Mouse (Mus musculus): Measurements from ENCODE around the gene Nsun7. TPM values are rescaled to one million over a fixed set of nuclear protein-coding genes. Genes with fewer than 3 reads are reported as not detected.

Gene Nsun7
- total RNA-seq, 2 experiments from 2014 or later: 6.7 to 9.1 TPM

DNA sequence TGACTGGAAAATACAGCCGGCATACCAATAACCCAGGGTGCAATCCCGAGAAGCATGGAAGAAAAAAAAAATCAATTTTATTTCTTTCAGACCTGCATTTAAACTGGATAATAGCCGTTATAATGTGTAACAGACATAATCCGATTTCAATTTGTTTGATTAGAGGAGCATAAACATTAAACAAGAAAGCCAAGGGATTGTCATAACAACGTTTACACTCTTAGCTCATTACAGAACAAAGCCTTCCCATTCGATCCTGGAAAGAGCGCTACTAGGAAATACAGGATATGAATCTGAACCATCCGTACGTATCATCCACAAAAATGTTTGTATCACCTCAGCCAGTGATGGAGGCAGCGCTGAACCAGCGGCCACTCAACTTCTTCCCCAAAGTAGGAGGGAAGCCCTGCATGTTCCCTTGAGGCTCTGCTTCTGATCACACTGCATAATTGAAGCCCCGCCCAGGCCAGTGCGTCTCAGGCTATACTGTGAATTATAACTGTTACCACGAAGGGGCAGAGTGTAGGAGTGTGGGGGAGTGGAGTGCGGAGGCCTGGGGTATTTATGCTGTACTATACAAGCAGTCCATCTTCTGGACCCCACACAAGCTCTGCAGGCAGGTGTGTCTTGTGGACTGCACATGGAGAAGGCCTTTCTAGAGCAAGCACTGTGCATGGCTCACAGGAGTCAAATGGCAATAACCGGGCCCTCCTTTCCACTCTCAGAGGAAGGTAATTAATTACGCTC lies 80.8 kb downstream of the Nsun7 start:
- TF ChIP-seq CTCF (IDR thresholded peaks at IDR 0.05): no peak
- no peak for DNase-seq (ENCODE audit: extremely low spot score in 1 of 2, low spot score in 2 of 2)
- Histone ChIP-seq H3K4me3 (no peak overlapping the region), H3K27ac (no peak overlapping the region)
- intact Hi-C loops (cut with DNase I): no loop called here

DNA sequence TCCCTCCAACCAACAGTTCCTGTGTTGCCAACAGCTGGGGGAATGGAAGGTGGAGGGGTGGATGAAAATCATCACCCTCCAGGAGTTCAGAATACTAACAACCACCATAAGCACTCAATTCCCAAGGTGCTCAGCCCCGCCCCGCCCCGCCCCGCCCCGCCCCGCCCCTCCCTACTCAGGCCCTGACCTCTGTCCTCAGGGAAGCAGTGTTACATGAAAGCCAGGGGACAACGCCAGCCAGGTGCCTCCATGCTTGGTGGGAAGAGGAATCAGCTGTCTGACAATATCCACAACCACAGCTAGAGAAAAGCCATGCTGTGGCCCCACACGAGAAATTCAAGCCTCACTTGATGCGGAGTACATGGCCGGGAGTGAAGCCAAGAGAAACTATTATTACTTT lies 82.2 kb downstream of the Nsun7 start:
- TF ChIP-seq CTCF (IDR thresholded peaks at IDR 0.05): no peak
- intact Hi-C loops (cut with DNase I): no loop called here

DNA sequence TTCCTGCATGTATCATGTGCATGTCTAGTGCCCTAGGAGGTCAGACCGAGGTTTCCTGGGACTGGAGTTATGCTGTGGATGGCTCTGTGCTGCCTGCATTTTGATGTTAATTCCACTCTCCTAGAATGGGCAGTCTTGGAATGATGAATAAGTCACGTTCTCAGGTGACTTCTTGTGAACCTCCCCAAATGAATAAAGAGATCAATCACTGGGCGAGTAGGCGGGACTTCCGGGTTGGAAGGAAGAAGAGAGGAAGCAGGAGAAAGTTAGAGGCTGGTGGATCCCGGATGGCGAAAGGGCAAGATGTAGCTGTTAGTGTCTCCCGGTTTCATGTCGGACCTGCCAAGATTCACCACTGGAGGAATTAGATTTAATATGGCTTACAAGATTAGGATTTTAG lies 82.6 kb downstream of the Nsun7 start:
- no peak overlapping the region for H3K27ac ChIP-seq
- no peak overlapping the region for H3K4me3 ChIP-seq
- intact Hi-C loops (cut with DNase I): no loop called here
- TF ChIP-seq CTCF (IDR thresholded peaks at IDR 0.05): no peak
- no peak for DNase-seq (ENCODE audit: extremely low spot score in 1 of 2, low spot score in 2 of 2)

More for the DNA sequence above, 82.2 kb downstream of the Nsun7 start:
- no peak overlapping the region for H3K27ac ChIP-seq
- H3K4me3 ChIP-seq: no peak overlapping the region
- DNase-seq (ENCODE audit: extremely low spot score in 1 of 2, low spot score in 2 of 2): no peak

DNA sequence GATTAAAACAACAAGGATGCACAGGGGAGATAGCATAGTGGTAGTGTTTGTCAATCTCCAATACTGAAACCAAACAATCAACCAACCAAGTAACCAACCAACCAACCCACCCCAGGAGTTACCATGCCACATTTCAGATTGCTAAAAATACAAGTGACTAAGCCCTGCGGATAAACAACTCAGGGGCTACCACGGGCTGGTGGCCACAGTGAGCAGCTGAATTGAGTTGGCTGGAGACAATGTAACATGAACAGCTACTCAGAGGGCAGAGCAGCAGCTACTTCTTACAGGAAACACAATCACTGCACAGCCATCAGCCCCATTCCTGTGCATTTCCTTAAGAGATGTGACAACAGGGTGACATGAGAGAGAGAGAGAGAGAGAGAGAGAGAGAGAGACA lies 84.5 kb downstream of the Nsun7 start:
- no peak for DNase-seq (ENCODE audit: extremely low spot score in 1 of 2, low spot score in 2 of 2)
- TF ChIP-seq CTCF (IDR thresholded peaks at IDR 0.05): no peak
- intact Hi-C loops (cut with DNase I): no loop called here
- H3K27ac ChIP-seq: no peak overlapping the region
- H3K4me3 ChIP-seq: no peak overlapping the region

- no peak overlapping the region for H3K27ac ChIP-seq
- DNase-seq (ENCODE audit: extremely low spot score in 1 of 2, low spot score in 2 of 2): no peak
Observed at GRCm38 (mm10) chr5:66345140-66345539, 85.4 kb downstream of the Nsun7 start.

DNA sequence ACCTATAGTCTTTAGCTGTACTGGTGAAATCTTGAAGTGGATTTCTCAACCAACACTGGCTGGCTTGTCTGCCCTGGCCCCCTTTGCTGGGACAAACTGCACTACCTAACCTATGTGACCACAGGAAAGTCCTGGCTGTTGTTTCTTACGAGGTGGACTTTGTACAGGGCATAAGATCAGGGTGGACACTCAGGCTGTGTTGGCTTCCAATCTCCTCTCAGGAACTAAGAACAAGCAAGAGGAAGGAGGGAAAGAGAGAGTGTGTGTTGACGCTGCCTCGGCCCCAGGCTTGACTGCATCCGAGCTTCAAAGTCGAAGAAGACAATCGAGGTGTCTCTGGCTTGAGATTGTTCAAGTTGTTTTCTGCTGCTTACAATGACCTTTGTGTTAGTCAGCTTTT lies 87.1 kb downstream of the Nsun7 start:
- no peak overlapping the region for H3K27ac ChIP-seq
- H3K4me3 ChIP-seq: no peak overlapping the region
- no peak for DNase-seq (ENCODE audit: extremely low spot score in 1 of 2, low spot score in 2 of 2)
- no peak for TF ChIP-seq CTCF (IDR thresholded peaks at IDR 0.05)
- intact Hi-C loops (cut with DNase I): no loop called here

More at GRCm38 (mm10) chr5:66345140-66345539, 85.4 kb downstream of the Nsun7 start:
- TF ChIP-seq CTCF (IDR thresholded peaks at IDR 0.05): no peak
- no peak overlapping the region for H3K4me3 ChIP-seq
- intact Hi-C loops (cut with DNase I): no loop called here

Other genes with a start within 250 kb of the Nsun7 start
- gene Rbm47, start 86.8 kb upstream of the Nsun7 start, total RNA-seq (2021): 1 to 10 TPM; 1.2 to 1.5 TPM